Mouse (Mus musculus) limb, embryonic 14.5 days (tissue): ENCODE data around the gene St3gal3. TPM values are rescaled to one million over a fixed set of nuclear protein-coding genes. Genes with fewer than 3 reads are reported as not detected.

Experiments
- ATAC-seq: fragments of 200-750 bp; cut with Nextera tagmentation; 2 replicates; pipeline ENCODE4 v1.8.0; 2017; ENCODE audit warnings: low read depth, moderate number of reproducible peaks, moderate TSS enrichment; ENCODE audit not compliant: low FRiP score
- DNase-seq: peaks from one replicate; pipeline ENCODE4 v3.0.0-alpha.2; 2015; ENCODE audit warnings: low spot score
- H3K27ac ChIP-seq: fragments of 300-500 bp; sonication (generic); replicated peaks from 2 replicates; pipeline ENCODE4 v1.5.1; 2014; ENCODE audit warnings: low read depth, mild to moderate bottlenecking, low read length, moderate library complexity, mixed read lengths
- H3K27me3 ChIP-seq: fragments of 300-500 bp; sonication (generic); 2 replicates; pipeline ENCODE4 v1.6.1; 2014; ENCODE audit warnings: low read length, mixed read lengths; ENCODE audit not compliant: control insufficient read depth, insufficient read depth
- H3K36me3 ChIP-seq: fragments of 300-500 bp; sonication (generic); 2 replicates; pipeline ENCODE4 v1.6.1; 2014; ENCODE audit warnings: mild to moderate bottlenecking, low read length, moderate library complexity, mixed read lengths; ENCODE audit not compliant: control insufficient read depth, insufficient read depth
- H3K4me1 ChIP-seq: fragments of 300-500 bp; sonication (generic); 2 replicates; pipeline ENCODE4 v1.6.1; 2014; ENCODE audit warnings: antibody characterized with exemption, low read length, mixed read lengths; ENCODE audit not compliant: control insufficient read depth, insufficient read depth
- H3K4me2 ChIP-seq: fragments of 300-500 bp; sonication (generic); replicated peaks from 2 replicates; pipeline ENCODE4 v1.6.1; 2014; ENCODE audit warnings: low read depth, mild to moderate bottlenecking, low read length, moderate library complexity; ENCODE audit not compliant: severe bottlenecking
- H3K4me3 ChIP-seq: fragments of 300-500 bp; sonication (generic); replicated peaks from 2 replicates; pipeline ENCODE4 v1.5.1; 2014; ENCODE audit warnings: low read length
- H3K9ac ChIP-seq: fragments of 300-500 bp; sonication (generic); 2 replicates; pipeline ENCODE4 v1.6.1; 2014; ENCODE audit warnings: mild to moderate bottlenecking, low read depth, low read length, moderate library complexity; ENCODE audit not compliant: severe bottlenecking
- H3K9me3 ChIP-seq: fragments of 300-500 bp; sonication (generic); 2 replicates; pipeline ENCODE4 v1.6.1; 2016; ENCODE audit warnings: low read length; ENCODE audit not compliant: control insufficient read depth
- POLR2A ChIP-seq: fragments of 200-500 bp; IDR thresholded peaks from 2 replicates; pipeline ENCODE4 v1.8.0; 2012; ENCODE audit warnings: inconsistent platforms, mild to moderate bottlenecking, moderate library complexity, borderline replicate concordance; ENCODE audit not compliant: insufficient read depth, insufficient read length; ENCODE audit errors: extremely low read depth
- WGBS: fragments of 180-500 bp; shearing (Covaris S2); extraction: QIAGEN DNeasy Blood & Tissue Kit; methylation state at CpG from one replicate; pipeline ENCODE4 v1.1.7; 2014; 5-methylcytosine and 5-hydroxymethylcytosine counted together
- polyA plus RNA-seq, 2 experiments: library from polyadenylated mRNA; depleted of rRNA in 1 of 2; stranded (reverse) in 1 of 2; unstranded in 1 of 2; fragments of >200 nt; fragmentation: Nextera tagmentation in 1 of 2; extraction: Ambion mirVana in 1 of 2; gene quantifications; 2 replicates each; pipeline versions ENCODE4 v1.2.1 to v1.2.3; 2012 to 2014

The St3gal3 gene
- polyA plus RNA-seq, 2 experiments, result 5.4 to 26.1 TPM

GRCm38 (mm10) chr4:117986766-117987165 lies 147.9 kb downstream of the St3gal3 start:
- H3K27ac ChIP-seq, result no peak overlapping the region
- DNase-seq (no peak), ATAC-seq (no peak)
- H3K27me3 ChIP-seq, result peaks cover 3% of the 10 kb centered on the region; the same call in 1 of the 2 replicates
- no peak overlapping the region for H3K4me3 ChIP-seq
- no peak overlapping the region for H3K9ac ChIP-seq
- no peak overlapping the region for H3K4me2 ChIP-seq
- no peak for TF ChIP-seq POLR2A
- peaks cover 11% of the 10 kb centered on the region; the same call in 1 of the 2 replicates for H3K4me1 ChIP-seq
- H3K9me3 ChIP-seq, result no peaks in the 10 kb centered on the region
- no peaks in the 10 kb centered on the region for H3K36me3 ChIP-seq
- WGBS, result 57% methylated on average over 8 of the region's 8 CpGs

- peaks cover 11% of the 10 kb centered on the region; the same call in 1 of the 2 replicates for H3K4me1 ChIP-seq
- no peaks in the 10 kb centered on the region for H3K36me3 ChIP-seq
- DNase-seq (no peak), ATAC-seq (no peak)
- WGBS, result 74% methylated on average over 8 of the region's 8 CpGs
- H3K27ac ChIP-seq, result no peak overlapping the region
- H3K9me3 ChIP-seq, result no peaks in the 10 kb centered on the region
- no peak overlapping the region for H3K9ac ChIP-seq
- H3K4me2 ChIP-seq, result no peak overlapping the region
- no peak for TF ChIP-seq POLR2A
- H3K4me3 ChIP-seq, result no peak overlapping the region
- peaks cover 3% of the 10 kb centered on the region; the same call in 1 of the 2 replicates for H3K27me3 ChIP-seq
Observed at GRCm38 (mm10) chr4:117984993-117985587, 149.6 kb downstream of the St3gal3 start.

- WGBS, result 92% methylated on average over 3 of the region's 3 CpGs
Observed at GRCm38 (mm10) chr4:117984206-117984605, 150.5 kb downstream of the St3gal3 start.

GRCm38 (mm10) chr4:117982706-117983105 lies 152.0 kb downstream of the St3gal3 start:
- H3K27me3 ChIP-seq, result peaks cover 3% of the 10 kb centered on the region; the same call in 1 of the 2 replicates
- 0 out of 2 replicates have a peak, but pooled peaks cover 6% of the 10 kb centered on the region for H3K4me1 ChIP-seq
- H3K4me3 ChIP-seq, result no peak overlapping the region
- no peaks in the 10 kb centered on the region for H3K9me3 ChIP-seq
- no peak overlapping the region for H3K9ac ChIP-seq
- no peak overlapping the region for H3K27ac ChIP-seq
- 60% methylated on average over 7 of the region's 7 CpGs for WGBS
- DNase-seq, result no peak
- ATAC-seq, result no peak
- H3K4me2 ChIP-seq, result no peak overlapping the region
- no peak for TF ChIP-seq POLR2A
- H3K36me3 ChIP-seq, result no peaks in the 10 kb centered on the region

More at GRCm38 (mm10) chr4:117984206-117984605, 150.5 kb downstream of the St3gal3 start:
- Histone ChIP-seq H3K9ac (no peak overlapping the region), H3K27me3 (peaks cover 3% of the 10 kb centered on the region; the same call in 1 of the 2 replicates), H3K36me3 (no peaks in the 10 kb centered on the region), H3K9me3 (no peaks in the 10 kb centered on the region), H3K4me3 (no peak overlapping the region), H3K27ac (no peak overlapping the region), H3K4me2 (no peak overlapping the region), H3K4me1 (peaks cover 11% of the 10 kb centered on the region; the same call in 1 of the 2 replicates)
- no peak for ATAC-seq
- no peak for DNase-seq
- no peak for TF ChIP-seq POLR2A

GRCm38 (mm10) chr4:117981518-117981917 lies 153.2 kb downstream of the St3gal3 start:
- H3K36me3 ChIP-seq, result no peaks in the 10 kb centered on the region
- no peaks in the 10 kb centered on the region for H3K9me3 ChIP-seq
- ATAC-seq (no peak), DNase-seq (no peak)
- TF ChIP-seq POLR2A, result no peak
- no peak overlapping the region for H3K4me2 ChIP-seq
- no peak overlapping the region for H3K27ac ChIP-seq
- H3K9ac ChIP-seq, result no peak overlapping the region
- H3K4me1 ChIP-seq, result 0 out of 2 replicates have a peak, but pooled peaks cover 6% of the 10 kb centered on the region
- no peak overlapping the region for H3K4me3 ChIP-seq
- 75% methylated on average over 4 of the region's 5 CpGs for WGBS
- H3K27me3 ChIP-seq, result no peaks in the 10 kb centered on the region
